Mouse (Mus musculus) myocyte (in vitro differentiated cells): ENCODE data around the gene Nt5c2.

Experiments
- MAX ChIP-seq: IDR thresholded peaks from one replicate; pipeline ENCODE4 v1.6.1; 2011; ENCODE audit warnings: low read depth, mild to moderate bottlenecking, control low read depth
- POLR2A ChIP-seq: IDR thresholded peaks from one replicate; pipeline ENCODE4 v1.6.1; 2011; ENCODE audit warnings: low read depth, mild to moderate bottlenecking, control low read depth, moderate library complexity; ENCODE audit not compliant: insufficient read length
- POLR2AphosphoS2 ChIP-seq: IDR thresholded peaks from one replicate; pipeline ENCODE4 v1.6.1; 2011; ENCODE audit warnings: low read depth, control low read depth; ENCODE audit not compliant: insufficient read length
- TCF3 ChIP-seq: IDR thresholded peaks from one replicate; pipeline ENCODE4 v1.6.1; 2011; ENCODE audit warnings: low read depth, control low read depth; ENCODE audit not compliant: insufficient read length
- USF1 ChIP-seq: IDR thresholded peaks from one replicate; pipeline ENCODE4 v1.6.1; 2011; ENCODE audit warnings: low read depth, mild to moderate bottlenecking, control low read depth, moderate library complexity

DNA sequence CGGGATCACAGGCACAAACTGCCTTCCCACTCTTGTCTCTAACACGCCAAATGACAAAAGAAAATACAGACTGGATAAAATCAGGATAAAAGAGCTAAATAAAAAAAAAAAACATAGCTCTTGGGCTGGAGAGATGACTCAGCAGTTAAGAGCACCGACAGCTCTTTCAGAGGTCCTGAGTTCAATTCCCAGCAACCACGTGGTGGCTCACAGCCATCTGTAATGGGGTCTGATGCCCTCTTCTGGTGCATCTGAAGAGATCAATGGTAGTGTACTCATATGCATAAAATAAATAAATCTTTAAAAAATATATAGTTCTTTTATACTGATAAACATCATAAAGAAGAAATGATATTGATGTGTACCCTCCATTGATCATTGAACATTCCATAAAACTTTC lies 38.0 kb upstream of the Nt5c2 start:
- no peak for TF ChIP-seq POLR2A
- no peak for TF ChIP-seq USF1
- no peak for TF ChIP-seq POLR2AphosphoS2
- TF ChIP-seq TCF3: no peak
- no peak for TF ChIP-seq MAX
